Mouse (Mus musculus) heart, adult 2 months (tissue): ENCODE measurements around the gene Agpat4. TPM values are rescaled to one million over a fixed set of nuclear protein-coding genes. Genes with fewer than 3 reads are reported as not detected.

ENCODE experiments used
- DNase-seq, 2 experiments: peaks; one replicate each; pipeline ENCODE4 v3.0.0; 2021
- H3K27ac ChIP-seq: fragments of 200-600 bp; 2 replicates; pipeline ENCODE4 v1.8.1; 2022
- H3K27me3 ChIP-seq: fragments of 200-500 bp; 2 replicates; pipeline ENCODE4 v1.6.1; 2012; ENCODE audit warnings: mild to moderate bottlenecking, low read length, inconsistent platforms, mixed read lengths; ENCODE audit not compliant: control insufficient read depth, insufficient read depth
- H3K36me3 ChIP-seq: fragments of 200-500 bp; 2 replicates; pipeline ENCODE4 v1.6.1; 2012; ENCODE audit warnings: low read length, inconsistent platforms; ENCODE audit not compliant: control insufficient read depth, insufficient read depth
- H3K4me1 ChIP-seq: fragments of 200-500 bp; 2 replicates; pipeline ENCODE4 v1.6.1; 2011; ENCODE audit warnings: low read length; ENCODE audit not compliant: control insufficient read depth, insufficient read depth
- H3K4me3 ChIP-seq: fragments of 200-600 bp; 2 replicates; pipeline ENCODE4 v1.8.1; 2022
- H3K79me2 ChIP-seq: fragments of 200-500 bp; replicated peaks from 2 replicates; pipeline ENCODE4 v1.6.1; 2012; ENCODE audit warnings: mild to moderate bottlenecking, inconsistent platforms, low read length, moderate library complexity, mixed read lengths; ENCODE audit not compliant: control insufficient read depth, insufficient read depth
- H3K9ac ChIP-seq: fragments of 200-500 bp; 2 replicates; pipeline ENCODE4 v1.6.1; 2012; ENCODE audit warnings: low read depth, mild to moderate bottlenecking, control low read depth, inconsistent platforms, low read length, mixed read lengths
- CTCF ChIP-seq: fragments of 200-600 bp; IDR thresholded peaks from 2 replicates; pipeline ENCODE4 v1.8.1; 2022; ENCODE audit warnings: antibody characterized with exemption, mild to moderate bottlenecking, moderate library complexity
- EP300 ChIP-seq: fragments of 200-500 bp; IDR thresholded peaks from 2 replicates; pipeline ENCODE4 v1.6.1; 2011; ENCODE audit warnings: low read depth, low read length, control low read depth; ENCODE audit not compliant: insufficient read depth
- POLR2A ChIP-seq: fragments of 200-500 bp; IDR thresholded peaks from 2 replicates; pipeline ENCODE4 v1.6.1; 2011; ENCODE audit warnings: mild to moderate bottlenecking, low read depth, low read length, control low read depth; ENCODE audit not compliant: insufficient read depth
- WGBS: fragments of 180-500 bp; shearing (Covaris S2); methylation state at CpG from one replicate; pipeline ENCODE4 v1.1.7; 2018; 5-methylcytosine and 5-hydroxymethylcytosine counted together
- intact Hi-C: fragments of 180-260 bp; cut with DNase I; formaldehyde crosslinking; loops from one replicate; pipeline ENCODE4 v1.15.1; 2025
- polyA plus RNA-seq: library from polyadenylated mRNA; depleted of rRNA; stranded (reverse); fragments of >200 nt; gene quantifications from 2 replicates; pipeline ENCODE4 v1.2.3, GENCODE M21; 2012
- total RNA-seq, 2 experiments: library from RNA; stranded (reverse); gene quantifications; 2 replicates each; pipeline ENCODE4 v1.2.3; 2021

Agpat4 gene
- total and polyA plus RNA-seq, 3 experiments: 4.4 to 5.3 (median 4.8) TPM

- TF ChIP-seq CTCF (0 out of 2 replicates have a peak, but pooled peaks have one; percentile 3), POLR2A (no peak)
- H3K27me3 ChIP-seq: no peaks in the 10 kb centered on the region
- H3K79me2 ChIP-seq: no peaks in the 10 kb centered on the region
- H3K4me3 ChIP-seq: no peak overlapping the region
- 75% methylated on average over 1 of the region's 1 CpGs for WGBS
- H3K36me3 ChIP-seq: no peaks in the 10 kb centered on the region
- no peak overlapping the region for H3K9ac ChIP-seq
- no peak for DNase-seq
- H3K27ac ChIP-seq: no peak overlapping the region
- intact Hi-C loops: loop anchor here (5.0 kb wide), 1 partner anchor 147 kb away; no protein-coding TSS in a partner anchor
- H3K4me1 ChIP-seq: no peaks in the 10 kb centered on the region; the same call in 1 of the 2 replicates
Observed at GRCm38 (mm10) chr17:12225227-12225626, 106.7 kb downstream of the Agpat4 start.

DNA sequence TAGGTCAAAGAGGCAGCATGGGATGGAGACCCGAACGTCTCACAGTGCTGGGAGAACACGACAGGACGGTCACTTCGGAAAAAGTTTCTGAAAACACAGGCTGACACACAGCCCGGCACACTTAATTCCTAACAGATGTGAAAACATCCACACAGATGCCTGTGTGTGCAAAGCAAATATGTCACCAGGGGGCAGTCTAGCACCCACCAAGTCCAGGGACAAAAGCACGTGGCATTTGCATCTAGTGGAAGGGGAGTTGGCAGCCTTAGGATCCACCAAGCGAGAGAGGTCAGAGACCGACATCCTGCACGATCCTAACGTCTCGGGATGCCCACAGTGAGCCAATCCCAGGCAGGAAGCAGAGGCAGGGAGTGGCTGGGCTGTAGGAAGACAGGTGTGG, 108.0 kb downstream of the Agpat4 start:
- Histone ChIP-seq H3K27me3 (no peaks in the 10 kb centered on the region), H3K36me3 (no peaks in the 10 kb centered on the region), H3K27ac (no peak overlapping the region), H3K4me3 (no peak overlapping the region), H3K9ac (no peak overlapping the region), H3K79me2 (no peaks in the 10 kb centered on the region), H3K4me1 (no peaks in the 10 kb centered on the region; the same call in 1 of the 2 replicates)
- WGBS: 48% methylated on average over 12 of the region's 12 CpGs
- no peak for DNase-seq
- TF ChIP-seq EP300: no peak
- no peak for TF ChIP-seq POLR2A
- peak; percentile 68 for TF ChIP-seq CTCF
- intact Hi-C loops: loop anchor here (5.0 kb wide), 1 partner anchor 146 kb away; no protein-coding TSS in a partner anchor

DNA sequence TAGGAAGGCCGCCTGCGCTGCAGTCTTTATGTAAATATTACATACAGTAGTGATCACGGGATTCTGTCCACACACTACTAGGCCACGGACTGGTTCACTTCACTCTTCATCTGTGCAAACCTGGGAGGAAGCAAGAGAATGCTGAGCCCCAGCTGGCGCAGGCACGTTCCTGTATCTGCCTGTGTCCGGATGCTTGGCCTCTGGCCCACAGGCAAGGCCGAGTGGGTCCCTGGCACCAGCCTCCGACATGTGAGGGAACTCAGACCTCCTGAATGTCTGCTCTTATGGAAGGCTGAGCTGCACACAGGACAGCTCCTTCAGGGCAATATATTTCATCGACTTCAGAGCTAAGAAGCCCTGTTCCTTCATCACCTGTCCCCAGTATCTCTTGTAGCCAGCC, 109.5 kb downstream of the Agpat4 start:
- Histone ChIP-seq H3K4me1 (no peaks in the 10 kb centered on the region; the same call in 1 of the 2 replicates), H3K9ac (no peak overlapping the region), H3K4me3 (no peak overlapping the region), H3K36me3 (no peaks in the 10 kb centered on the region), H3K27me3 (no peaks in the 10 kb centered on the region), H3K27ac (no peak overlapping the region), H3K79me2 (no peaks in the 10 kb centered on the region)
- DNase-seq: no peak
- TF ChIP-seq POLR2A: no peak
- TF ChIP-seq CTCF: no peak
- no peak for TF ChIP-seq EP300
- 62% methylated on average over 10 of the region's 10 CpGs for WGBS
- intact Hi-C loops: loop anchor here (5.0 kb wide), 1 partner anchor 144 kb away; no protein-coding TSS in a partner anchor

DNA sequence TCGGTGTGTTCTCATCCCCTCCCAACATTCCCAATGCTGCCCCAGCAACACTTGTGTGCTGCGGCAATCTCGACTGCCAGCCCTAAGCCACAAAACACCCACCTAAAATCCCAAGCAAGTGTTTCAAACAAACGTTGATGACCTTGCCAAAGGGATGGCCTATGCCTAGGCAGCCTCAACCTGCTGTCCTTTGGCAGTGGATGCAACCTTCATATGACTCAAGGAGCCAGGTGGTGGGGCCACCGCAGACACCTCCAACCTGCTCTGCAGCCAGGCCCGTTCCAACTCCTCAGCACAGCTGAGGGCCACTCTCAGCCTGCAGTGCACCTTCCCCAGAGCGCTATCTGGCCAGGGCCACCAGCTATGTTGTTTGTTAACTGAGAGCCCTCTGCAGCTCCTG, 110.0 kb downstream of the Agpat4 start:
- 93% methylated on average over 7 of the region's 7 CpGs for WGBS
- Histone ChIP-seq H3K4me1 (no peaks in the 10 kb centered on the region; the same call in 1 of the 2 replicates), H3K36me3 (no peaks in the 10 kb centered on the region), H3K27me3 (no peaks in the 10 kb centered on the region), H3K79me2 (no peaks in the 10 kb centered on the region), H3K9ac (no peak overlapping the region), H3K4me3 (no peak overlapping the region), H3K27ac (no peak overlapping the region)
- no peak for TF ChIP-seq CTCF
- TF ChIP-seq POLR2A: no peak
- TF ChIP-seq EP300: no peak
- DNase-seq: no peak
- intact Hi-C loops: loop anchor here (5.0 kb wide), 1 partner anchor 144 kb away; no protein-coding TSS in a partner anchor

- Histone ChIP-seq H3K4me1 (no peaks in the 10 kb centered on the region; the same call in 1 of the 2 replicates), H3K4me3 (no peak overlapping the region), H3K9ac (no peak overlapping the region), H3K27me3 (no peaks in the 10 kb centered on the region), H3K27ac (no peak overlapping the region), H3K36me3 (no peaks in the 10 kb centered on the region), H3K79me2 (no peaks in the 10 kb centered on the region)
- 85% methylated on average over 9 of the region's 9 CpGs for WGBS
- no peak for DNase-seq
- TF ChIP-seq POLR2A (no peak), EP300 (no peak), CTCF (no peak)
- intact Hi-C loops: loop anchor here (5.0 kb wide), 1 partner anchor 143 kb away; no protein-coding TSS in a partner anchor
Observed at GRCm38 (mm10) chr17:12229756-12230155, 111.3 kb downstream of the Agpat4 start.

- WGBS: 87% methylated on average over 6 of the region's 6 CpGs
- intact Hi-C loops: no loop called here
Observed at GRCm38 (mm10) chr17:12230167-12230566, 111.7 kb downstream of the Agpat4 start.

More at GRCm38 (mm10) chr17:12230167-12230566, 111.7 kb downstream of the Agpat4 start:
- no peaks in the 10 kb centered on the region for H3K36me3 ChIP-seq
- H3K27ac ChIP-seq: no peak overlapping the region
- no peak overlapping the region for H3K9ac ChIP-seq
- DNase-seq: no peak
- H3K27me3 ChIP-seq: no peaks in the 10 kb centered on the region
- TF ChIP-seq CTCF (no peak), EP300 (no peak), POLR2A (no peak)
- no peak overlapping the region for H3K4me3 ChIP-seq
- H3K4me1 ChIP-seq: no peaks in the 10 kb centered on the region; the same call in 1 of the 2 replicates
- H3K79me2 ChIP-seq: no peaks in the 10 kb centered on the region
